Mouse (Mus musculus) limb, embryonic 13.5 days (tissue): ENCODE measurements around the gene Pfkfb2. TPM values are rescaled to one million over a fixed set of nuclear protein-coding genes. Genes with fewer than 3 reads are reported as not detected.

Source experiments
- ATAC-seq: fragments of 200-750 bp; cut with Nextera tagmentation; 2 replicates; pipeline ENCODE4 v1.8.0; 2017; ENCODE audit warnings: low read depth, moderate number of reproducible peaks, moderate TSS enrichment; ENCODE audit not compliant: low FRiP score
- H3K27ac ChIP-seq: fragments of 300-500 bp; sonication (generic); 2 replicates; pipeline ENCODE4 v1.5.1; 2015; ENCODE audit warnings: inconsistent platforms, mild to moderate bottlenecking, moderate library complexity
- H3K27me3 ChIP-seq: fragments of 300-500 bp; sonication (generic); 2 replicates; pipeline ENCODE4 v1.6.1; 2015; ENCODE audit warnings: mild to moderate bottlenecking, inconsistent platforms
- H3K36me3 ChIP-seq: fragments of 300-500 bp; sonication (generic); 2 replicates; pipeline ENCODE4 v1.6.1; 2015; ENCODE audit warnings: inconsistent platforms, mild to moderate bottlenecking, moderate library complexity
- H3K4me1 ChIP-seq: fragments of 300-500 bp; sonication (generic); 2 replicates; pipeline ENCODE4 v1.6.1; 2015; ENCODE audit warnings: inconsistent platforms
- H3K4me2 ChIP-seq: fragments of 300-500 bp; sonication (generic); replicated peaks from 2 replicates; pipeline ENCODE4 v1.6.1; 2015; ENCODE audit warnings: inconsistent platforms, mild to moderate bottlenecking, moderate library complexity
- H3K4me3 ChIP-seq: fragments of 300-500 bp; sonication (generic); 2 replicates; pipeline ENCODE4 v1.5.1; 2015; ENCODE audit warnings: moderate library complexity, mild to moderate bottlenecking, inconsistent platforms
- H3K9ac ChIP-seq: fragments of 300-500 bp; sonication (generic); 2 replicates; pipeline ENCODE4 v1.6.1; 2015; ENCODE audit warnings: mild to moderate bottlenecking, inconsistent platforms
- H3K9me3 ChIP-seq: fragments of 300-500 bp; sonication (generic); 2 replicates; pipeline ENCODE4 v1.6.1; 2016; ENCODE audit warnings: inconsistent platforms
- WGBS: fragments of 180-500 bp; shearing (Covaris S2); methylation state at CpG from one replicate; pipeline ENCODE4 v1.1.7; 2015; 5-methylcytosine and 5-hydroxymethylcytosine counted together
- polyA plus RNA-seq: library from polyadenylated mRNA; unstranded; fragments of >200 nt; fragmentation: Nextera tagmentation; extraction: Ambion mirVana; gene quantifications from 2 replicates; pipeline ENCODE4 v1.2.1, GENCODE M21; 2015

Pfkfb2 gene
- polyA plus RNA-seq, 1 experiment from 2014 or later, result 8.7 TPM

DNA sequence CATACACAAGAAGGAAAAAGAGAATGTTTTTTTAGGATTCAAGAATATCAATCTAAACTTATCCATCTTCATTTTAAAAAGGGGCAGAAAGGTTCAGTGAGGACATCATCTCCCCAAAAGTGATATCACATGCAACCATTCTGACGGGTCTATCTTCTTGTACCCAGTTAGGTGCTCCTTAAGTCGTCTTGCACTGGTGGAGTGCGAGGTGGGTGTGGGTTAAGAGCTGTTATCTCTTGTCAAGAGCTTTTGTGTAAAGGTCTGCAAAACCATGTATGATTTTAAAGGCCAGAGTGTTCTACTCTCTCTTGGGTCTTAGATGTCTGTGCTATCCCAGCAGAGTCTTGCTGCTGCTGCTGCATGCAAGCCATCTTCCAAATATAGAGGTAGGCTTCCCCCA, 17.8 kb upstream of the Pfkfb2 start:
- Histone ChIP-seq H3K9ac (no peak overlapping the region), H3K27me3 (no peaks in the 10 kb centered on the region), H3K27ac (no peak overlapping the region), H3K36me3 (no peaks in the 10 kb centered on the region), H3K4me3 (no peak overlapping the region), H3K9me3 (no peaks in the 10 kb centered on the region), H3K4me1 (no peaks in the 10 kb centered on the region), H3K4me2 (no peak overlapping the region)
- no peak for ATAC-seq
- WGBS, result 80% methylated on average over 3 of the region's 3 CpGs

DNA sequence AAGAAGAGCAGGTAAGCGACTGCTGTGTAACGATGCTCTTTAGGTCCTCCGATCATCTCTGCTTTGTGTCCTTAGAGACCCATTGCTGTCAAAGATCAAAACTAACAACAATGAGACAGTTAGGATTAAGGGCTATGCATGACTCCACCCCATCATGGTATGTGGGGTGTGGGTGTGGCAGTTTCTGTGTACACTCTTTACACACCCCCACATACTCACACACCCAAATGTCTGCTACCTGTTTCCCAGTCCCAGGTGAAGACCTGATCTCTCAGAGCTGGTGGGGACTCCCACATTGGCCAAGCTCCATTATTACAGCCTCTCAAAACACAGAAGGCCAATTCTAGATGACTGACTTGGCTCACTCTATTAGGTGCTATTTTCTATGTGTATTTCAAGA, 16.5 kb upstream of the Pfkfb2 start:
- Histone ChIP-seq H3K9me3 (no peaks in the 10 kb centered on the region), H3K4me3 (no peak overlapping the region), H3K4me2 (no peak overlapping the region), H3K27me3 (no peaks in the 10 kb centered on the region), H3K27ac (no peak overlapping the region), H3K36me3 (no peaks in the 10 kb centered on the region), H3K4me1 (no peaks in the 10 kb centered on the region), H3K9ac (no peak overlapping the region)
- WGBS, result 96% methylated on average over 3 of the region's 3 CpGs
- no peak for ATAC-seq

DNA sequence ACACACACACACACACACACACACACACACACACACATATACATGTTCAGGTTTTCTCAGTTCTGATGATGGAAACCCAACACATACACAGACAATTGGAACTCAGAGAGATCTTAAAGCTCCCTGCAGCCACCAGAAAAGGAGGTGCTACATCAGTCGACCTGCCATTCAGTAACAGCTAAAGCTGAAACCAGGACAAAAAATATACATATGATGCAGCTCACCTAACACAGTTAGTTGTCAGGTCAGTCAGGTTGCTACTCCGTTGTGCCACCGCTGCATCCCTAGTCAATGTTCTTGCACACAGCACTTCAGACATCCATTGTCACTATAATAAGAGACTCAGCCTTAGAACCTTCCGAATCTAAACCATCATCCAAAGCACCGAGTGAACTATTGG, 15.9 kb upstream of the Pfkfb2 start:
- Histone ChIP-seq H3K4me2 (no peak overlapping the region), H3K4me1 (no peaks in the 10 kb centered on the region), H3K36me3 (no peaks in the 10 kb centered on the region), H3K27me3 (no peaks in the 10 kb centered on the region), H3K4me3 (no peak overlapping the region), H3K9me3 (no peaks in the 10 kb centered on the region), H3K9ac (no peak overlapping the region), H3K27ac (no peak overlapping the region)
- ATAC-seq, result no peak
- WGBS, result 86% methylated on average over 5 of the region's 5 CpGs

DNA sequence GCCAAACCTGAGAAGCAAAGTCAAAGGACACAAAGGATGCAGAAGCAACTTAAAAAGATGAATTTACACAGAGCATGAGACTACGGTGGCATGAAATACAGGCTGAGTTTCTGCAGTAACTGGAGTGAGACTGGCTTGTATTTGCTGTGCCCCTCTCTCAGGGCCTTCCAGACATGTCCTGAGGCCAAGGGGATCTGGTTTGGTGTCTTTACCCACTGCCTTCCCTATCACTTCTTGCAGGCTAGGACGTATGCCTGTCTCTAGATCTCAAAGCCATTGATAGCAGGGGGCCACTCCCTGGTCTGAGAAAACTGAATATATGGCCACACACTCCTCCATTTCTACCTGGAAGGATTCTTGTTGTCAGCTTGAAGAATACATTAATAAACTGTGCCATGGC, 15.2 kb upstream of the Pfkfb2 start:
- no peak for ATAC-seq
- Histone ChIP-seq H3K27me3 (no peaks in the 10 kb centered on the region), H3K9me3 (no peaks in the 10 kb centered on the region), H3K9ac (no peak overlapping the region), H3K27ac (no peak overlapping the region), H3K4me2 (no peak overlapping the region), H3K4me1 (no peaks in the 10 kb centered on the region), H3K4me3 (no peak overlapping the region), H3K36me3 (no peaks in the 10 kb centered on the region)
- WGBS, result 90% methylated on average over 2 of the region's 2 CpGs

DNA sequence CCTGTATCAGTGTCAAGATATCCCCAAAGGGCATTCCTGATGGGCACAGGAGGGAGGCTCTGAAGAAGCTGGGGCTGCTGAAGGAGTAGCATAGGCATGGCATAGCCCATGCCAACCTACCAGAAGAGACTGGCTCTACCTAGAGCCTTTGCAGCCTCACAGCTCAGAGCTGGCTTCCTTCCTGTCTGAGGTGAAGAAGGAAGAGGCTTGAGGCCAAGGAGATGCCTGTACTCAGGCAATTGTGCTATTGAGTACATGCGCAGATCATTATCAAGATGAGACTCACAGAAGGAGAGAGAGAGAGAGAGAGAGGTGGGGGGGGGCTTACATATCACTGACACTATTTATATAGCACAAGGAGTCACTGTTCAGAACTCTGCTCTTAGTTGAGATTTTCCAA, 14.7 kb upstream of the Pfkfb2 start:
- Histone ChIP-seq H3K4me1 (no peaks in the 10 kb centered on the region), H3K36me3 (no peaks in the 10 kb centered on the region), H3K4me3 (no peak overlapping the region), H3K9me3 (no peaks in the 10 kb centered on the region), H3K4me2 (no peak overlapping the region), H3K27me3 (no peaks in the 10 kb centered on the region), H3K9ac (no peak overlapping the region), H3K27ac (no peak overlapping the region)
- 95% methylated on average over 1 of the region's 1 CpGs for WGBS
- no peak for ATAC-seq

DNA sequence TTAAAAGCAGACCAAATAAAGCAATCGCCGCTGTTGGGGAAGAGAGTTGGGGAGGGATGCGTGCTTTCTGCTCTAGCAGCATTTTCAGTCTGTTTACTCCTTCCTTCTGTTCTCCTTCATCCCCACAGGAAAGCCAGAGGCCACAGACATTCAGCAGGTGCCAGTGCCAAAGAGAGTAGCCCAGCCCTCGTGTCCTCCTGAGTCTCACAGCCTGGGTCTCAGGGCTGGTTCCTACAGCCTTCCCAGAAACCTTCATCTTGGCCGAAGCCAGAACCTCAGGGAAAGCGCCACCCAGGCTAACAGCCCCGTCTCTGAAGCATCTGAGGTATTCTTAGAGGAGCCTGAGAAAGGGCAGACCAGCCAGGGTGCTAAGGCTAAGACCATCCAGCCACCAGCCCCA, 13.1 kb upstream of the Pfkfb2 start:
- no peaks in the 10 kb centered on the region for H3K27me3 ChIP-seq
- no peaks in the 10 kb centered on the region for H3K4me1 ChIP-seq
- no peaks in the 10 kb centered on the region for H3K36me3 ChIP-seq
- no peak overlapping the region for H3K4me3 ChIP-seq
- H3K9ac ChIP-seq, result no peak overlapping the region
- H3K4me2 ChIP-seq, result no peak overlapping the region
- WGBS, result 86% methylated on average over 7 of the region's 7 CpGs
- no peak overlapping the region for H3K27ac ChIP-seq
- no peaks in the 10 kb centered on the region for H3K9me3 ChIP-seq
- no peak for ATAC-seq

DNA sequence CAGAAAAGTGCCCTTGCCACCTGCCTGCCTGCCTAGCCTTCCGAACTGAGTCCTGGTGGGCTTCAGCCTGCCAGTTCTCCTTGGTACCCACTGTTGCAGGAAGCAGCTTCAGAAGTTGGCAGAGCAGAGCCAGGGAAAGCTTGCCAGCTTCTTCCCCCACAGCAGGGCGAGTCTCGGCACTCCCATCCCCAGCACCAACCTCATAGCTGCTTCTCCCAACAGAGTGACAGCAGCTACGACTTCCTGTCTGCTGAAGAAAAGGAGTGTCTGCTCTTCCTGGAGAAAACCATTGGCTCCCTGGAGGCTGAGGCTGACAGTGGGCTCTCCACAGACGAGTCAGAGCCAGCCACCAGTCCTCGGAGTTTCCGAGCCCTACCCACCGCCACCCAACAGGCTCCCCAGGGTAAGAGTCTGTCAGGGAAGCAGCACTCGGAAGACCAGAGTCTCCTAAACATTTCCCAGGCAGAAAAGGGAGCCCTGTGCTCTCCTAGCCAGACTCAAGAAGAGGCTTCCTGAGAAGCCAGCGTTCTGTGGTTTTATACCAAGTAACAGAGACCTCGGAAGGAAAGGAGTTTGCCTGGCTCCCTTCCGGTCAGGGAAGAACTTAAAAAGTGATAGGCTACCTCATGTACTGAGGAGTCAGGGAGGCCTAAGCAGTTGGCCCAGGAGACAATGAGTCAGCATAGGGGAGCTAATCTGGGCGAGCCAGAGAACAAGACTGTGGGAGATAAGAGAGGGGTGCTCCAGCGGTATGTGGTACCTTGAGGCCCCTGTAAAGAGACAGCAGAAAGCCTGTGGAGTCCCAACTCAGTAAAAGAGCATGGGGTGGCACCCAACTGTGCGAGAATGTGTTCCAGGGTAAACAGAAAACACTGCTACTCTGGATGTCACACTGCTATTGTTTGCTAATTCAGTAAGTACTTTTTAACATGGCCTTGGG, 12.0 kb upstream of the Pfkfb2 start:
- 63% methylated on average over 15 of the region's 15 CpGs for WGBS
- Histone ChIP-seq H3K4me3 (no peak overlapping the region), H3K9me3 (no peaks in the 10 kb centered on the region), H3K4me1 (no peaks in the 10 kb centered on the region), H3K36me3 (no peaks in the 10 kb centered on the region), H3K4me2 (no peak overlapping the region), H3K27ac (no peak overlapping the region), H3K27me3 (no peaks in the 10 kb centered on the region), H3K9ac (no peak overlapping the region)
- ATAC-seq, result peak; percentile 46

DNA sequence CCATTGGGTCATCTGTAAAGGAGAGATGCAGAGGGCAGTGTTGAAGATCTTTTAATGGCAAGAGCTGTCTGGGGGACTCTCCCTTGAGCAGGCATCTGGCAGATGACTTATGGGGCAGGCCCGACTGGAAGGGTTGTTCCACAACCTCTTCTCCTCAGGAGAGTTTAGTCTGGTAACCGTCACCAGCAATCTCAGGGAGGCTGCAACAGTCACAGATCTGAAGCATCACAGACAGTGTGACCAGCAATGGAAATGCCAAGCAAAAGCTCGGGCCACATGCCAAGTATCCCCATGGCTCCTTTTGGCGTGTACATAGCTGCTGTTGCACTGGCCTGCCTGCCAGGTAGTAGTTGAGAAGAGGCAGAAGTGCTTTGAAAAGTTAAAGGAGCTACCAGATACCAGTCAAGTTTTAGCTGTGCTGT, 11.2 kb upstream of the Pfkfb2 start:
- H3K27me3 ChIP-seq, result no peaks in the 10 kb centered on the region
- ATAC-seq, result no peak
- no peak overlapping the region for H3K4me3 ChIP-seq
- no peak overlapping the region for H3K27ac ChIP-seq
- H3K9me3 ChIP-seq, result no peaks in the 10 kb centered on the region
- 68% methylated on average over 4 of the region's 4 CpGs for WGBS
- H3K9ac ChIP-seq, result no peak overlapping the region
- H3K36me3 ChIP-seq, result no peaks in the 10 kb centered on the region
- no peaks in the 10 kb centered on the region for H3K4me1 ChIP-seq
- no peak overlapping the region for H3K4me2 ChIP-seq

DNA sequence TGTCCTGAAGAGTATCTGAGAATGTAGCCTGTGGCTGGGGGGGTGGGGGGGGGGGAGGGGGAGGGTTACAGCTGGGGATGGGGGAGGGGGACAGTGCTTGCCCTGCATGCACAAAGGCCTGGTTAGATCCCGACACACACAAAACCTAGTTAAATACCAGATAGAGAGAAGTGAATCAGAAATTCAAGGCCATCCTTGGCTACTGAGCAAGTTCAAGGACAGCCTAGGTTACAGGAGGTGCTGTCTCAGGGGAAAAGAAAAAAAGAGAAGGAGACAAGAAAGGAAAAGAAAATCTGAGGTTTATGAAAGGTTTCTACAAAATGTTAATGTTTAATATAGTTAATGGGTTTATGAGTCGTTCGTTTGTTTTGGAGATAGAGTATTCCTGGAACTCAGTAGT, 10.6 kb upstream of the Pfkfb2 start:
- 79% methylated on average over 3 of the region's 3 CpGs for WGBS
- H3K4me1 ChIP-seq, result no peaks in the 10 kb centered on the region
- ATAC-seq, result no peak

DNA sequence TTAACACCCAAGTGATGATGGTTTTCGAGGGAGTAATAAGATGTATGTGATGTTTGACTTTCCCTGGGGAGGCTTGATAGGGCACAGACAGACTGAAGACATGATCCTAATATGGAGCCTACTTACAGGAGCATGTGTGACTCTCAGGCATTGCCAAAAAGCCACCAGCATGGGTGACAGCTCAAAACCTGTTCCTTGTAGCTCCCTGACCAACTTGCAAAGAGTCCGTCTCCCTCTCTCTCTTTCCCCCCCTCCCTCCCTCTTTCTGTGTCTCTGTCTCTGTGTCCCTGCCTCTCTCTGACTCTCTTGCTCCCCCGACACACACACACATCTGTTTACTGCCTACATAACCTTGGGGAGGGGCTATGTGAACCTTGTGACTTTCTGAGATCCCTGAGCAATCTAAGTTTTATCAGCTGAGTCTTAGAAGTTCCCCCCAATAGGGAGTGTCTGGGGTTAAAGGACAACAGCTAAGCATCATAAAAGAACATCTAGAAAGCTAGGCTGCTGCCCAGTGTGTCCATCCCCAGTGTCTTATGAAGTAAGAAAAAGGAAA, 9.6 kb upstream of the Pfkfb2 start:
- 67% methylated on average over 3 of the region's 3 CpGs for WGBS
- Histone ChIP-seq H3K4me1 (no peaks in the 10 kb centered on the region), H3K9ac (no peak overlapping the region), H3K27me3 (no peaks in the 10 kb centered on the region), H3K9me3 (no peaks in the 10 kb centered on the region), H3K27ac (no peak overlapping the region), H3K4me2 (no peak overlapping the region), H3K36me3 (no peaks in the 10 kb centered on the region), H3K4me3 (no peak overlapping the region)
- no peak for ATAC-seq

More for the DNA sequence above, 10.6 kb upstream of the Pfkfb2 start:
- Histone ChIP-seq H3K4me3 (no peak overlapping the region), H3K27ac (no peak overlapping the region), H3K36me3 (no peaks in the 10 kb centered on the region), H3K9ac (no peak overlapping the region), H3K27me3 (no peaks in the 10 kb centered on the region), H3K9me3 (no peaks in the 10 kb centered on the region), H3K4me2 (no peak overlapping the region)

DNA sequence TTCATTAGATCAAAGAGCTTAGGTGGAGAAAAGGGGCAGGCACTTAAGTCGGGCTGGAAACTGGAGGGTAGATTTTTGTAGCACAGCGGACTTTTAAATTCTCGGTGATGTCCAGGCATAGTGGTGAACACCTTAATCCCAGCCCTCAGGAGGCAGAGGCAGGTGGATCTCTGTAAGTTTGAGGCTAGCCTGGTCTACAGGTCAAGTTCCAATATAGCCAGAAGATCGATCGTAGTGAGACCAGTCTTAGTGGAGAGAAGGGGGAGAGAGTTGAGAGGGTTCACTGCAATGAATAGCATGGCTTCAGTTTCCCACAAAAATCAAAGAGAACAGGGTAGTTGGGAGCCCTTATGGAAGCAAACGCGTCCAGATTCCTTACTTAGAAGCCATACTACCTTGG, 8.9 kb upstream of the Pfkfb2 start:
- Histone ChIP-seq H3K4me1 (no peaks in the 10 kb centered on the region), H3K4me2 (no peak overlapping the region), H3K27me3 (no peaks in the 10 kb centered on the region), H3K9ac (no peak overlapping the region), H3K9me3 (no peaks in the 10 kb centered on the region), H3K36me3 (no peaks in the 10 kb centered on the region), H3K27ac (no peak overlapping the region), H3K4me3 (no peak overlapping the region)
- WGBS, result 88% methylated on average over 7 of the region's 7 CpGs
- ATAC-seq, result no peak

DNA sequence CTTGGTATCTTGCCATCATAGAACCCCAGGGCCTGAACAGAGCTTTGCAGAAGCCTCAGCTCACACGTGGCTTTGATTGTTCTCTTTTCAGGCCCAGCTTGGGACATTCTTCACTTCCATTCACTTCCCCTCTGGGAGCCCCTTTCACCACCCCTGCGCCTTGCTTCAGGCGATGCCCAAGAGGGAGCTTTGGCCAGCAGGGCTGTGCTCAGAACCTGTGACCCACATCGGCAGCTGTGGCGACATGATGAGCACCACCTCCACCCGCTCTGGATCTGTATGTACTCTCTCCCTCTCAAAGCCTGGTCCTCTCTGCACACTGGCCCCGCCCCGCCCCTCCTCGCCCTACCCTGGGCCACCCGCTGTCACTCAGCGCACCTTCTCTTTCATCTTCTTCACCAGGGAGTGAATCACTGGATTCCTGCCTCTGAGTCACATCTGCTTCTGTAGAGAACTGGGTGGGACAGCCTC, 8.4 kb upstream of the Pfkfb2 start:
- Histone ChIP-seq H3K27ac (no peak overlapping the region), H3K9ac (no peak overlapping the region), H3K4me3 (no peak overlapping the region), H3K9me3 (no peaks in the 10 kb centered on the region), H3K4me2 (no peak overlapping the region), H3K36me3 (no peaks in the 10 kb centered on the region), H3K27me3 (no peaks in the 10 kb centered on the region), H3K4me1 (no peaks in the 10 kb centered on the region)
- ATAC-seq, result peak; percentile 45; the same call in 1 of the 2 replicates
- 28% methylated on average over 11 of the region's 11 CpGs for WGBS
